Mouse (Mus musculus) bone marrow macrophage, adult 2 months (primary cell): Measurements from ENCODE around the gene Kat6b. TPM values are rescaled to one million over a fixed set of nuclear protein-coding genes. Genes with fewer than 3 reads are reported as not detected.
A peak's percentile ranks its signal among the peaks of the same experiment; 100 is the strongest.
"Not testable (repeated sequence)": the region's sequence is repeated elsewhere in the genome, so short reads cannot be mapped to it uniquely, and the experiment has no call there.

Source experiments
- H3K27ac ChIP-seq: 2 replicates; pipeline ENCODE4 v1.5.1; 2012; ENCODE audit warnings: low read depth, low read length; ENCODE audit not compliant: insufficient read depth
- H3K4me1 ChIP-seq: 2 replicates; pipeline ENCODE4 v1.6.1; 2012; ENCODE audit warnings: low read length; ENCODE audit not compliant: control insufficient read depth, insufficient read depth
- H3K4me3 ChIP-seq: 2 replicates; pipeline ENCODE4 v1.5.1; 2012; ENCODE audit warnings: mild to moderate bottlenecking, low read length, moderate library complexity; ENCODE audit not compliant: insufficient read depth
- CTCF ChIP-seq: IDR thresholded peaks from 2 replicates; pipeline ENCODE4 v1.5.1; 2012; ENCODE audit warnings: low read depth, mild to moderate bottlenecking, low read length, moderate library complexity
- POLR2A ChIP-seq: IDR thresholded peaks from 2 replicates; pipeline ENCODE4 v1.6.1; 2012; ENCODE audit warnings: mild to moderate bottlenecking, low read depth, low read length, borderline replicate concordance
- polyA plus RNA-seq: library from polyadenylated mRNA; stranded (reverse); fragments of >200 nt; gene quantifications from 2 replicates; pipeline ENCODE4 v1.2.4, GENCODE M21; 2012; ENCODE audit not compliant: missing spikeins, insufficient read depth, insufficient read length

Gene Kat6b
- polyA plus RNA-seq, 1 experiment = 9.0 TPM

- Histone ChIP-seq H3K27ac (peak overlapping the region; percentile 52), H3K4me1 (peaks cover 3% of the 10 kb centered on the region; the same call in 1 of the 2 replicates), H3K4me3 (peak overlapping the region; percentile 99)
- no peak for TF ChIP-seq CTCF
- no peak for TF ChIP-seq POLR2A
Measured at GRCm38 (mm10) chr14:21499631-21500153, 18.5 kb downstream of the Kat6b start.

GRCm38 (mm10) chr14:21500154-21501047, 19.2 kb downstream of the Kat6b start:
- TF ChIP-seq CTCF = no peak
- TF ChIP-seq POLR2A = no peak
- H3K4me1 ChIP-seq = peaks cover 3% of the 10 kb centered on the region; the same call in 1 of the 2 replicates
- H3K27ac ChIP-seq = peak overlapping the region; percentile 86
- H3K4me3 ChIP-seq = peak overlapping the region; percentile 99

- Histone ChIP-seq H3K27ac (peak overlapping the region; percentile 86), H3K4me3 (peak overlapping the region; percentile 87)
- TF ChIP-seq CTCF (no peak), POLR2A (no peak)
Measured at GRCm38 (mm10) chr14:21501048-21501657, 19.9 kb downstream of the Kat6b start.

GRCm38 (mm10) chr14:21505036-21505435, 23.8 kb downstream of the Kat6b start:
- TF ChIP-seq POLR2A = no peak
- TF ChIP-seq CTCF = no peak
- Histone ChIP-seq H3K4me3 (no peak overlapping the region), H3K4me1 (peaks cover 3% of the 10 kb centered on the region; the same call in 1 of the 2 replicates), H3K27ac (no peak overlapping the region)

More at GRCm38 (mm10) chr14:21501048-21501657, 19.9 kb downstream of the Kat6b start:
- H3K4me1 ChIP-seq = peaks cover 3% of the 10 kb centered on the region; the same call in 1 of the 2 replicates

GRCm38 (mm10) chr14:21507046-21507445, 25.8 kb downstream of the Kat6b start:
- Histone ChIP-seq H3K27ac (no peak overlapping the region), H3K4me3 (no peak overlapping the region), H3K4me1 (0 out of 2 replicates have a peak, but pooled peaks cover 3% of the 10 kb centered on the region)
- TF ChIP-seq CTCF (no peak), POLR2A (no peak)

- Histone ChIP-seq H3K27ac (no peak overlapping the region), H3K4me3 (no peak overlapping the region), H3K4me1 (0 out of 2 replicates have a peak, but pooled peaks cover 2% of the 10 kb centered on the region)
- TF ChIP-seq POLR2A = no peak
- TF ChIP-seq CTCF = no peak
Measured at GRCm38 (mm10) chr14:21509111-21509905, 28.1 kb downstream of the Kat6b start.

- no peak for TF ChIP-seq POLR2A
- TF ChIP-seq CTCF = no peak
- Histone ChIP-seq H3K27ac (no peak overlapping the region), H3K4me1 (0 out of 2 replicates have a peak, but pooled peaks cover 2% of the 10 kb centered on the region), H3K4me3 (no peak overlapping the region)
Measured at GRCm38 (mm10) chr14:21511438-21511837, 30.2 kb downstream of the Kat6b start.

- Histone ChIP-seq H3K4me1 (0 out of 2 replicates have a peak, but pooled peaks cover 2% of the 10 kb centered on the region), H3K4me3 (no peak overlapping the region), H3K27ac (no peak overlapping the region)
- TF ChIP-seq CTCF (no peak), POLR2A (no peak)
Measured at GRCm38 (mm10) chr14:21515505-21515904, 34.3 kb downstream of the Kat6b start.

GRCm38 (mm10) chr14:21519307-21519706, 38.1 kb downstream of the Kat6b start:
- TF ChIP-seq CTCF = no peak
- TF ChIP-seq POLR2A = no peak
- H3K4me3 ChIP-seq = no peak overlapping the region
- H3K4me1 ChIP-seq = peaks cover 11% of the 10 kb centered on the region
- H3K27ac ChIP-seq = no peak overlapping the region

GRCm38 (mm10) chr14:21520496-21520895, 39.3 kb downstream of the Kat6b start:
- Histone ChIP-seq H3K4me1 (peaks cover 12% of the 10 kb centered on the region), H3K4me3 (no peak overlapping the region), H3K27ac (no peak overlapping the region)
- TF ChIP-seq CTCF (no peak), POLR2A (no peak)

- not testable (repeated sequence) for H3K27ac ChIP-seq, H3K4me3 ChIP-seq
- peaks cover 18% of the 10 kb centered on the region for H3K4me1 ChIP-seq
Measured at GRCm38 (mm10) chr14:21521496-21521895, 40.3 kb downstream of the Kat6b start.
